Mouse (Mus musculus) ovary, adult 2 months (tissue): ENCODE measurements around the gene Gm15319. TPM values are rescaled to one million over a fixed set of nuclear protein-coding genes. Genes with fewer than 3 reads are reported as not detected.

Source experiments
- polyA plus RNA-seq: library from polyadenylated mRNA; depleted of rRNA; stranded (reverse); fragments of >200 nt; gene quantifications from 2 replicates; pipeline ENCODE4 v1.2.3, GENCODE M21; 2012; rRNA removed

The Gm15319 gene
- polyA plus RNA-seq, result not detected in 2 replicates

GRCm38 (mm10) chr8:20363110-20363509, at the start of gene Gm15319:
Gene Gm15319, minus strand, starts transcription at chr8:20363210.

